Mouse (Mus musculus): ENCODE results near the gene St7. TPM values are rescaled to one million over a fixed set of nuclear protein-coding genes. Genes with fewer than 3 reads are reported as not detected.
A peak's percentile ranks its signal among the peaks of the same experiment; 100 is the strongest.
"Not testable (repeated sequence)": the region's sequence is repeated elsewhere in the genome, so short reads cannot be mapped to it uniquely, and the experiment has no call there.

Gene St7
- polyA plus RNA-seq, 1 experiment from 2014 or later = 19.8 TPM

DNA sequence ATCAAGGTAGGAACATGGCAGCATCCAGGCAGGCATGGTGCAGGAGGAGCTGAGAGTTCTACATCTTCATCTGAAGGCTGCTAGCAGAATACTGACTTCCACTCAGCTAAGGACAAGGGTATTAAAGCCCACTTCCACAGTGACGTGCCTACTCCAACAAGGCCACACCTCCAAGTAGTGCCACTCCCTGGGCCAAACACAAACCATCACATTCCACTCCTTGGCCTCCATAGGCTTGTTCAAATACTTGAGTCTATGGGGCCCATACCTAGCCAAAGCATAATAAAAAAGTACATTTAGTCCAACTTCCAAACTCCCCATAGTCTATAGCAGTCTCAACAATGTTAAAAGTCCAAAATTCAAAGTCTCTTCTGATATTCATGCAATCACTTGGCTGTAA, 11.3 kb downstream of the St7 start:
- H3K27ac ChIP-seq (ENCODE audit: low read length); H3K27me3 ChIP-seq (ENCODE audit: insufficient read depth, low read length); H3K4me1 ChIP-seq (ENCODE audit: insufficient read depth, low read length); H3K4me2 ChIP-seq (replicated peaks; ENCODE audit: low read depth, low read length); H3K9ac ChIP-seq (replicated peaks; ENCODE audit: low read length); ATAC-seq (ENCODE audit: low FRiP score, low TSS enrichment); H3K36me3 ChIP-seq (ENCODE audit: insufficient read depth, low read length); H3K4me3 ChIP-seq (ENCODE audit: low read length); H3K9me3 ChIP-seq (ENCODE audit: low read length): not testable (repeated sequence)
- WGBS = 88% methylated on average over 1 of the region's 1 CpGs

DNA sequence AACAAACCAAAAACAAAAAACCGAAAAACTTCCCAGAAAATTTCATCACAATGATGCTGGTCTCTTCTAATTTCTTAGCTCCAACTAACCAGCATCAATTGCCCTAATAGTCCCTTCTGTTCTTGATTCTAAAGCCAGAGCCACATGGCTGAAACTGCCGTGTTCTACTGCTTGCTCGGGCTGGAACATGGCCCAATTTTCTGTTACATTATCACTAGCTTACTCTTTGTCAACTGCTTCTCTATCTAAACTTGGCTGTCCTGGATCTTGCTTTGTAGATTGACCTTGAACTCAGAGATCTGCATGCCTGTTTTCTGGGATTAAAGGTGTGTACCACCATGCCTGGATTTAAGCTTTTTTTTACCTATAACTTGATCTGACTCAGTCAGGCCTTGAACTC, 13.2 kb downstream of the St7 start:
- no peak overlapping the region for H3K4me3 ChIP-seq (ENCODE audit: low read length)
- WGBS = 88% methylated on average over 3 of the region's 3 CpGs

DNA sequence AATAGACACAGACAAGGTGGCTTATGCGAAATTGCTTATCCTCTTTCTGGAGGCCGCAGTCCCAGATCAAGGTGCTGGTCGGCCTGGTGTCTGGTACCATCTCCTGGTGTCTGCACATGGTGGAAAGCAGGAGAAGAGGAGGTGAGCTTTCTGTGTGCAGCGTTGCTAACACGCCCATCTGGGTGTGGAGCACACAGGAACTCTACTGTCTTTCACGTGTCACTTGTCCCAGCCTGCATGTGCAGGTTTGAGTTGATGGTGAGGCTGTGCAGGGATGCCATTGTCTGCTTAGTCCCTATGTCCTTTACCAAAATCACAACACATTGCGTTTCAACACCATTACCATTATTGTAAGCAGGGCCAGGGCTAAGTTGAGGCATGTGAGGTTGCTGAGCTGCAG, 26.2 kb downstream of the St7 start:
- Histone ChIP-seq H3K4me2 (replicated peaks; ENCODE audit: low read depth, low read length) (no peak overlapping the region), H3K27me3 (ENCODE audit: insufficient read depth, low read length) (no peaks in the 10 kb centered on the region), H3K36me3 (ENCODE audit: insufficient read depth, low read length) (no peaks in the 10 kb centered on the region), H3K27ac (ENCODE audit: low read length) (no peak overlapping the region), H3K4me1 (ENCODE audit: insufficient read depth, low read length) (0 out of 2 replicates have a peak, but pooled peaks cover 3% of the 10 kb centered on the region), H3K4me3 (ENCODE audit: low read length) (no peak overlapping the region), H3K9ac (replicated peaks; ENCODE audit: low read length) (no peak overlapping the region), H3K9me3 (ENCODE audit: low read length) (0 out of 2 replicates have a peak, but pooled peaks cover 3% of the 10 kb centered on the region)
- no peak for ATAC-seq (ENCODE audit: low FRiP score, low TSS enrichment)
- 93% methylated on average over 7 of the region's 7 CpGs for WGBS

More for the DNA sequence above, 13.2 kb downstream of the St7 start:
- H3K9ac ChIP-seq (replicated peaks; ENCODE audit: low read length) = no peak overlapping the region
- H3K9me3 ChIP-seq (ENCODE audit: low read length) = no peaks in the 10 kb centered on the region
- peaks cover 3% of the 10 kb centered on the region; the same call in 1 of the 2 replicates for H3K4me1 ChIP-seq (ENCODE audit: insufficient read depth, low read length)
- no peaks in the 10 kb centered on the region for H3K27me3 ChIP-seq (ENCODE audit: insufficient read depth, low read length)
- no peak overlapping the region for H3K27ac ChIP-seq (ENCODE audit: low read length)
- no peak for ATAC-seq (ENCODE audit: low FRiP score, low TSS enrichment)
- H3K36me3 ChIP-seq (ENCODE audit: insufficient read depth, low read length) = no peaks in the 10 kb centered on the region
- no peak overlapping the region for H3K4me2 ChIP-seq (replicated peaks; ENCODE audit: low read depth, low read length)

DNA sequence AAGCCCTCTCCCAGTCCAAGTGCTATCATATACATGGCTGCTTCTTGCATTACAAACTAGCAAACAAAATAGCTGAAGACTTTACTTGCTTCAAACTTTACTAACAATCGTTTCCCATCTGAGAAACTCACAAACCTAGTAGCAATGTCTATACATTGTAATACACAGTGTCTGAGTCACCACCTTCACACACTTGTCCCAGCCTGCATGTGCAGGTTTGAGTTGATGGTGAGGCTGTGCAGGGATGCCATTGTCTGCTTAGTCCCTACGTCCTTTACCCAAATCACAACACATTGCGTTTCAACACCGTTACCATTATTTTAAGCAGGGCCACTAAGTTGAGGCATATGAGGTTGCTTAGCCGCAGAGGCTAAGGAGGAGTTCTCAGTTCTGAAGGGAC, 26.7 kb downstream of the St7 start:
- no peak overlapping the region for H3K27ac ChIP-seq (ENCODE audit: low read length)
- H3K9me3 ChIP-seq (ENCODE audit: low read length) = 0 out of 2 replicates have a peak, but pooled peaks cover 2% of the 10 kb centered on the region
- H3K4me2 ChIP-seq (replicated peaks; ENCODE audit: low read depth, low read length) = no peak overlapping the region
- 95% methylated on average over 5 of the region's 5 CpGs for WGBS
- H3K4me3 ChIP-seq (ENCODE audit: low read length) = no peak overlapping the region
- no peak for ATAC-seq (ENCODE audit: low FRiP score, low TSS enrichment)
- H3K4me1 ChIP-seq (ENCODE audit: insufficient read depth, low read length) = 0 out of 2 replicates have a peak, but pooled peaks cover 3% of the 10 kb centered on the region
- no peaks in the 10 kb centered on the region for H3K36me3 ChIP-seq (ENCODE audit: insufficient read depth, low read length)
- no peak overlapping the region for H3K9ac ChIP-seq (replicated peaks; ENCODE audit: low read length)
- H3K27me3 ChIP-seq (ENCODE audit: insufficient read depth, low read length) = no peaks in the 10 kb centered on the region

DNA sequence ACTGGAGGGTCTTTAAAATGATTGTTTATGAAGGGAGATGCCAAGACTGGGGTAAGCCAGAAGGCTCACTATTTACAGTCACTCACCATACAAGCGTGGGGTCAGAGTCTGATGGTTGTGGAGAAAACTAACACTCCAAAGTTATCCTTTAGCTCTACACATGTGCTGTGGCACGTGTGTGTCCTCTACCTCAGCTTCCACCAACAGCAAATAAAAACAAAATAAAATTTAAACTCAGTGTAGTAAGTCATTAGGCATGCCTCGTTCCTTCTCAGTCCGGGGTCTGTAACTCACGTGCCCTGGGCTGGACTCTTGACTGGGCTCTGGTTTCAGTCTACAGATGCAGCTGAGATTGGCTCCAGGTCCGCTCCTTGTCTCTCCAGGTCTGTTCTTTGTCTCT, 27.3 kb downstream of the St7 start:
- Histone ChIP-seq H3K4me3 (ENCODE audit: low read length) (no peak overlapping the region), H3K9me3 (ENCODE audit: low read length) (no peaks in the 10 kb centered on the region), H3K4me2 (replicated peaks; ENCODE audit: low read depth, low read length) (no peak overlapping the region), H3K27ac (ENCODE audit: low read length) (no peak overlapping the region), H3K27me3 (ENCODE audit: insufficient read depth, low read length) (no peaks in the 10 kb centered on the region), H3K4me1 (ENCODE audit: insufficient read depth, low read length) (0 out of 2 replicates have a peak, but pooled peaks cover 3% of the 10 kb centered on the region), H3K9ac (replicated peaks; ENCODE audit: low read length) (no peak overlapping the region), H3K36me3 (ENCODE audit: insufficient read depth, low read length) (no peaks in the 10 kb centered on the region)
- WGBS = 56% methylated on average over 6 of the region's 6 CpGs
- ATAC-seq (ENCODE audit: low FRiP score, low TSS enrichment) = peak; percentile 81

DNA sequence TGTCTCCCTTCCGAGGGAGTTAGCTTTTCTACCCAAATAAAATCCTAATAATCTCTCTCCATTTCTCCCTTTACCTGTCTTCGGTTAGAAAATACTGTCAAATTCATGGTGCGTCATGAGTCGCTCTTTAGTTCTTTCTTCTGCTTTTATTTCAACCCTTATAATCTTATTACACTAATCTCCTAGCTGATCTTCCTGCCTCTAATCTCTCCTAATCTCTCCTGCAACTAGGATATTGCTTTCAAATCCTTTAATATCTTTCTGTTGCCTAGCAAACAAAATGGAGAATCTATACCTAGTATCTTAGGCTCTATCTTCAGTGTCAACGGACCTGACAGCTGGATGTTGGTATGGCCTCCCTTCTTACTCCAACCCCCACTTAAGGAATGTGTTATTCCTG, 29.0 kb downstream of the St7 start:
- H3K4me3 ChIP-seq (ENCODE audit: low read length) = no peak overlapping the region
- no peaks in the 10 kb centered on the region for H3K27me3 ChIP-seq (ENCODE audit: insufficient read depth, low read length)
- H3K4me2 ChIP-seq (replicated peaks; ENCODE audit: low read depth, low read length) = no peak overlapping the region
- H3K9ac ChIP-seq (replicated peaks; ENCODE audit: low read length) = no peak overlapping the region
- H3K9me3 ChIP-seq (ENCODE audit: low read length) = no peaks in the 10 kb centered on the region
- 0 out of 2 replicates have a peak, but pooled peaks cover 3% of the 10 kb centered on the region for H3K4me1 ChIP-seq (ENCODE audit: insufficient read depth, low read length)
- 85% methylated on average over 5 of the region's 5 CpGs for WGBS
- H3K27ac ChIP-seq (ENCODE audit: low read length) = no peak overlapping the region
- no peaks in the 10 kb centered on the region for H3K36me3 ChIP-seq (ENCODE audit: insufficient read depth, low read length)
- ATAC-seq (ENCODE audit: low FRiP score, low TSS enrichment) = no peak

DNA sequence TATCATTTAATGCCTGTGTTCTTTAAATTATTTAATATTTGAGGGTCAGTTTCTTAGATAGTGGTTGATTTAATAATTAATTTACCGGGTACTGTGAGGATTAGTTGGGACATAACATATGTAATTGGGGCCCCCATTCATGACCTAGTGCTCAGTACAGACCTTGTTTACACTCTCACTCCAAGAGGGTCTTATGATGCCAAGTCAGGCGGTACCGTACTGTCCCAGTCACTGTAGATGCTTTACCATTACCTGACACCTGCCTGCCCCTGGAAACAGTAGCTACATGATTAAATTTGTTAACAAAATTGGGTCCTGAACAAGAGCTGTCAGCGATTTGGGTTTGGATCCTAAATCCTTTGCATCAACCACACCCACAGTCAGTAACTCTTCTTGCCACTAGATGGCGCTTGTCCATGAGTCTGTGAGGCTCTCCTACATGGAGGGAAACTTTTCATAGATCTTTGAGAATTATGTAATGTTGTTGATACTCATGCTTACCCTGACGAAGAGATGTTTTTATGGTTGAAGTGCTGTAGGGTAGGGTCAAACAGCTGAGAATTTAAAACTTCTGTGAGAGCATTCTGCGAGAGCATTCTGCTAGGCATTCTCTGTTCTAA, 33.2 kb downstream of the St7 start:
- Histone ChIP-seq H3K9ac (replicated peaks; ENCODE audit: low read length) (no peak overlapping the region), H3K36me3 (ENCODE audit: insufficient read depth, low read length) (no peaks in the 10 kb centered on the region), H3K27ac (ENCODE audit: low read length) (no peak overlapping the region), H3K4me2 (replicated peaks; ENCODE audit: low read depth, low read length) (no peak overlapping the region), H3K4me3 (ENCODE audit: low read length) (no peak overlapping the region), H3K27me3 (ENCODE audit: insufficient read depth, low read length) (no peaks in the 10 kb centered on the region), H3K4me1 (ENCODE audit: insufficient read depth, low read length) (0 out of 2 replicates have a peak, but pooled peaks cover 3% of the 10 kb centered on the region), H3K9me3 (ENCODE audit: low read length) (no peaks in the 10 kb centered on the region)
- ATAC-seq (ENCODE audit: low FRiP score, low TSS enrichment) = peak; percentile 80
- WGBS = 41% methylated on average over 7 of the region's 7 CpGs

DNA sequence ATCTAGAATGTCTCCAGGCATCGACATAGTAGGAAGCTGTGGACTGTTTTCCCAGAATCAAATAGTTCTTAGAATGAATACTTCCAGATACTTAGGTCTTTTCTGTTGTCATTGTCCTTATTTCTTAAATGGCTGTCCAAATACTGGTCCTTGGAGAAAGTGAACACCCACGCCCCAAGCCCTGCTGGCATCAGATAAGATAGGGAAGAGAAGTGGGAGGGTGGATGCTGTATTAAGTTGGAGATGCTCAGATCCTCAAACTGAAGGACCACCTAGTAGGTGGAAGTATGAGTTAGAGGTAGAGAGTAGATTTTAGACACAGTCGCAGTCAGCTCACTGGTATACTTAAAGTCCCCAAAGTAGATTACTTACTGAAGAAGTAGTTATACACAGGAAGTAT, 34.5 kb downstream of the St7 start:
- 83% methylated on average over 3 of the region's 3 CpGs for WGBS
- H3K4me3 ChIP-seq (ENCODE audit: low read length) = no peak overlapping the region
- H3K4me1 ChIP-seq (ENCODE audit: insufficient read depth, low read length) = no peaks in the 10 kb centered on the region
- no peak overlapping the region for H3K27ac ChIP-seq (ENCODE audit: low read length)
- no peak for ATAC-seq (ENCODE audit: low FRiP score, low TSS enrichment)
- no peaks in the 10 kb centered on the region for H3K27me3 ChIP-seq (ENCODE audit: insufficient read depth, low read length)
- H3K9me3 ChIP-seq (ENCODE audit: low read length) = no peaks in the 10 kb centered on the region
- no peak overlapping the region for H3K9ac ChIP-seq (replicated peaks; ENCODE audit: low read length)
- H3K36me3 ChIP-seq (ENCODE audit: insufficient read depth, low read length) = no peaks in the 10 kb centered on the region
- H3K4me2 ChIP-seq (replicated peaks; ENCODE audit: low read depth, low read length) = no peak overlapping the region

DNA sequence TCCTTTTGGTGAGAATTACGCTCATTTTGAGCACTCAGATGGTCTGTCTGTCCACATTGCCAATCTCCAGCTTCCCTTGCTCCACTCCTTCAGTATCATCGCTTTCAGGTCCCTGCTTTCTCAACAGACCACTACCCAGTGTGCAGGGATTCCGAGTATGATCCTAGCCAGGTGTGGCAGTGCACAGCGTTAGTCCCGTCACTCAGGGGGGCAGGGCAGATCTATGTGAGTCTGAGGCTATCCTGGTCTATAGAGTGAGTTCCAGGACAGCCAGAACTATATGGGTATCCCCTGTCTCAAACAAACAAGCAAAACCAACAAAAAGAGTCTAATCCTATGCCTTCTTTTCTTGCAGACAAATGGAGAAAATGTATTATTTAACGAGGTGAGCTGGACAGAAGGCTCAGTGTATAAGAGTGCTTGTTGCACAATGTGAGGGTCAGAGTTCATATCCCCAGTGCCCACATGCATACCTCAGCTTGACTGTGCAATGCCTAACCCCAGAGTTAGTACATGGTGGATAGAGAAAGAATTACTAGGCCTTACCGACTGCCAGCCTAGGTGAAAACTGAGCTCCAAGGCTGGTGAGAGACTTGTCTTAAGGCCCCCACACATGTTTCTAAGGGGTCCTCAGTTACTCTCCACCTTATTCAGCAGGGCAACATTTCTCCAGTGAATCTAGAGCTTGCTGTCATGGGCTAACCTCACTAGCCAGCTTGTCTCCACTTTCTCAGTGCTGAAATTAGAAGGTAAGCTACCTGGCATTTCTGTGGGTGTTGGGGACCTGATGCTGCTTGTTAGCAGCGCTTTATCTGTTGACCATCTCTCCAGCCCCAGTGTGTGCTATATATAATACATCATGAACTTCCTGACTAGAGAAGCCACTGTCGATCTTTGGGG, 35.4 kb downstream of the St7 start:
- 86% methylated on average over 9 of the region's 9 CpGs for WGBS
- no peak overlapping the region for H3K9ac ChIP-seq (replicated peaks; ENCODE audit: low read length)
- no peaks in the 10 kb centered on the region for H3K4me1 ChIP-seq (ENCODE audit: insufficient read depth, low read length)
- no peak for ATAC-seq (ENCODE audit: low FRiP score, low TSS enrichment)
- H3K4me2 ChIP-seq (replicated peaks; ENCODE audit: low read depth, low read length) = no peak overlapping the region
- H3K9me3 ChIP-seq (ENCODE audit: low read length) = no peaks in the 10 kb centered on the region
- no peaks in the 10 kb centered on the region for H3K36me3 ChIP-seq (ENCODE audit: insufficient read depth, low read length)
- H3K27ac ChIP-seq (ENCODE audit: low read length) = no peak overlapping the region
- no peaks in the 10 kb centered on the region for H3K27me3 ChIP-seq (ENCODE audit: insufficient read depth, low read length)
- no peak overlapping the region for H3K4me3 ChIP-seq (ENCODE audit: low read length)

DNA sequence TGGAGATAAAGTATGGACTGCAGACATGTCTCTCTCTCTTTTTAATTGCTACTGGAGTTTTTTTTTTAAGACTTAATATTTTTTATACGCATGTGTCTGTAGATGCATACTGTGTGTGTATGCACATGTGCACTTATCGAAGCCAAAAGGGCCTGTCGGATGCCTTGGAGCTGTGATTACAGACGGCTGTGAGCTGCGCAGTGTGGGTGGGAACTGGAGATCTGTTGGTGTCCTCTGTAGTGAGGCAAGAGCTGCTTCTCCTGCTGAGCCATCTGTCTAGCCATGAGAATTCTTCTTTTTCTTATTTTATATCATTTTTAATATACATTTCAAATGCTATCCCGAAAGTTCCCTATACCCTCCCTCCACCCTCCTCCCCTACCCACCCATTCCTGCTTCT, 37.4 kb downstream of the St7 start:
- Histone ChIP-seq H3K4me3 (ENCODE audit: low read length) (no peak overlapping the region), H3K4me2 (replicated peaks; ENCODE audit: low read depth, low read length) (no peak overlapping the region), H3K36me3 (ENCODE audit: insufficient read depth, low read length) (no peaks in the 10 kb centered on the region), H3K9me3 (ENCODE audit: low read length) (no peaks in the 10 kb centered on the region), H3K4me1 (ENCODE audit: insufficient read depth, low read length) (no peaks in the 10 kb centered on the region), H3K27me3 (ENCODE audit: insufficient read depth, low read length) (no peaks in the 10 kb centered on the region), H3K27ac (ENCODE audit: low read length) (no peak overlapping the region), H3K9ac (replicated peaks; ENCODE audit: low read length) (no peak overlapping the region)
- 82% methylated on average over 6 of the region's 6 CpGs for WGBS
- ATAC-seq (ENCODE audit: low FRiP score, low TSS enrichment) = no peak

All from kidney, embryonic 16.5 days (tissue).